Mouse (Mus musculus): ENCODE data around the gene Ift22. TPM values are rescaled to one million over a fixed set of nuclear protein-coding genes. Genes with fewer than 3 reads are reported as not detected.

Gene Ift22
- polyA plus RNA-seq, 1 experiment from 2014 or later = 26.1 TPM

DNA sequence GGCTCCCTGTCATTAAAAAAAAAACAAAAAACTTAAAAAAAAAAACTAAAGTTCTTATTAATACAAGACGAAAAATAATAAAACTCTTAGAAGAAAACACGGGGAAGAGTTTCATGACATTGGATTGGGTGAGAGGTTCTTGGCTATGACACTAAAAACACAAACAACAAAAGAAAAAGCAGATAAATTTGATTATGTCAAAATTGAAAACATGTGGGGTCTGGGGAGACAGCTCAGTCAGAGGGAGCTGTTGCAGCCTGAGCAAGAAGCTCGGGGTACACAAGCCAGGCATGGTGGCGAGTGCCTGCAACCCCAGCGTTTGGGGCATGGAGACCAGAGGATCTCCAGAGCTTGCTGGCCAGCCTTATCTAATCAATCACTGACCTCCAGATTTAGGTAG lies 40.2 kb upstream of the Ift22 start:
- Histone ChIP-seq H3K9ac (ENCODE audit: low read length) (no peak overlapping the region), H3K9me3 (ENCODE audit: control insufficient read depth, low read length) (no peaks in the 10 kb centered on the region), H3K27me3 (ENCODE audit: control insufficient read depth, insufficient read depth, low read length) (no peaks in the 10 kb centered on the region), H3K4me2 (replicated peaks; ENCODE audit: low read depth) (no peak overlapping the region), H3K4me3 (ENCODE audit: low read depth, low read length) (no peak overlapping the region), H3K4me1 (replicated peaks; ENCODE audit: control insufficient read depth, insufficient read depth) (no peaks in the 10 kb centered on the region), H3K36me3 (ENCODE audit: control insufficient read depth, insufficient read depth, low read length) (no peaks in the 10 kb centered on the region), H3K27ac (replicated peaks) (no peak overlapping the region)
- 79% methylated on average over 5 of the region's 5 CpGs for WGBS
- DNase-seq (ENCODE audit: low spot score) (no peak), ATAC-seq (ENCODE audit: low FRiP score, low TSS enrichment) (no peak)
- TF ChIP-seq CTCF (IDR thresholded peaks at IDR 0.05; ENCODE audit: low read depth) (no peak), EP300 (optimal IDR thresholded peaks at IDR 0.05) (no peak)

DNA sequence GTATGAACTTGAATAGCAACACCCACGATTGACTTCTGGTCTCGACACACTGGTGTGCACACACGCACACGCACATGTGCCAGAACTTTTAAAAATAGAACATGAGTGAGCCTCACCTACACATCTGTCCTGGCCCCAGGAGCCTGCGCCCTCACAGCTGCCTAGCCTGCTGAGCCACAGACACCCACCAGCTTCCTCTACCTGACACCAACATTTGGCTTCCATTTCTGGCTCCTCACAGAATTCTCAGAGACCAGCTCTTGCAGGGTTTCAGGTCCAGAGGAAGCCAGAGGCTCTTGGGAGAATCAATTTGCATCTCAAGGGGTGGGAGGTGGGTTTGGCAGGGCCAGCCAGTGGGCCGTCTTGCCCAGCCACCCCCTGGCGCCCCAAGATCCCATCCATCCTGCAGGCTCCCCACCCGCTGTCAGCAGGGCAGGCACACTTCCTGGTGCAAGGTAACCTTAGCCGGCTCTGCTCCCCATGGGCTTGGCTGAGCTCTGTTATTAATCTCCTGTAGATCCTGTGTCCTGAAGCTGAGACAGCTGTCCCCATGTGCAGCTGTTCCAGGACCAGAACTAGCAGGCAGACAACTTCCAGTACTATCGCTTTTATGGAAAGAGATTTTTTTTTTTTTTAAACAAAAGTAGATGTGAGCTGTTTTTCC lies 38.4 kb upstream of the Ift22 start:
- Histone ChIP-seq H3K9me3 (ENCODE audit: control insufficient read depth, low read length) (no peaks in the 10 kb centered on the region), H3K4me1 (replicated peaks; ENCODE audit: control insufficient read depth, insufficient read depth) (no peaks in the 10 kb centered on the region), H3K27ac (replicated peaks) (peak overlapping the region; percentile 18; the same call in 1 of the 2 replicates), H3K9ac (ENCODE audit: low read length) (no peak overlapping the region), H3K4me3 (ENCODE audit: low read depth, low read length) (no peak overlapping the region), H3K36me3 (ENCODE audit: control insufficient read depth, insufficient read depth, low read length) (no peaks in the 10 kb centered on the region), H3K4me2 (replicated peaks; ENCODE audit: low read depth) (no peak overlapping the region), H3K27me3 (ENCODE audit: control insufficient read depth, insufficient read depth, low read length) (no peaks in the 10 kb centered on the region)
- ATAC-seq (ENCODE audit: low FRiP score, low TSS enrichment) (peak; percentile 38; the same call in 1 of the 2 replicates), DNase-seq (ENCODE audit: low spot score) (no peak)
- no peak for TF ChIP-seq CTCF (IDR thresholded peaks at IDR 0.05; ENCODE audit: low read depth)
- no peak for TF ChIP-seq EP300 (optimal IDR thresholded peaks at IDR 0.05)
- WGBS = 45% methylated on average over 10 of the region's 10 CpGs

DNA sequence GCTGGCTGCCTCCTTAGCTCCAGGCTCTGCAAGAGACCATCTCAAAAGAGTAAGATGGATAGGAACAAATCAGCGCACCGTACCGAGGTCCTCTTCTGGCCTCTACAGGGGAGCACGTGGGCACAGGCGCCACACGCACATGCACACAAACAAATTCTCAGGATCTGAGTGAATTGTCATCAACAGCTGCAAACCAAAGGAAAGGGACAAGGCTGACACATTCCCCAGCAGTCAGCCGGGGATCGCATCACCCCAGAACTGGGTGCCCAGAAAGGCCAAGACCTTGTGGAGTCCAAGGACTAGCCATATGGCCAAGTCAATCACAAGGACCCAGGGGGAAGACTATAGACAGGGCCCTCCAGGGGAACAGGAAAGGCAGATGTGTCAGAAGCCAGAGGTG lies 35.5 kb upstream of the Ift22 start:
- ATAC-seq (ENCODE audit: low FRiP score, low TSS enrichment) (no peak), DNase-seq (ENCODE audit: low spot score) (no peak)
- no peak overlapping the region for H3K4me2 ChIP-seq (replicated peaks; ENCODE audit: low read depth)
- H3K36me3 ChIP-seq (ENCODE audit: control insufficient read depth, insufficient read depth, low read length) = no peaks in the 10 kb centered on the region
- TF ChIP-seq EP300 (optimal IDR thresholded peaks at IDR 0.05) (no peak), CTCF (IDR thresholded peaks at IDR 0.05; ENCODE audit: low read depth) (no peak)
- no peaks in the 10 kb centered on the region for H3K4me1 ChIP-seq (replicated peaks; ENCODE audit: control insufficient read depth, insufficient read depth)
- WGBS = 81% methylated on average over 8 of the region's 8 CpGs
- H3K9me3 ChIP-seq (ENCODE audit: control insufficient read depth, low read length) = no peaks in the 10 kb centered on the region
- H3K9ac ChIP-seq (ENCODE audit: low read length) = no peak overlapping the region
- no peaks in the 10 kb centered on the region for H3K27me3 ChIP-seq (ENCODE audit: control insufficient read depth, insufficient read depth, low read length)
- no peak overlapping the region for H3K4me3 ChIP-seq (ENCODE audit: low read depth, low read length)
- no peak overlapping the region for H3K27ac ChIP-seq (replicated peaks)

DNA sequence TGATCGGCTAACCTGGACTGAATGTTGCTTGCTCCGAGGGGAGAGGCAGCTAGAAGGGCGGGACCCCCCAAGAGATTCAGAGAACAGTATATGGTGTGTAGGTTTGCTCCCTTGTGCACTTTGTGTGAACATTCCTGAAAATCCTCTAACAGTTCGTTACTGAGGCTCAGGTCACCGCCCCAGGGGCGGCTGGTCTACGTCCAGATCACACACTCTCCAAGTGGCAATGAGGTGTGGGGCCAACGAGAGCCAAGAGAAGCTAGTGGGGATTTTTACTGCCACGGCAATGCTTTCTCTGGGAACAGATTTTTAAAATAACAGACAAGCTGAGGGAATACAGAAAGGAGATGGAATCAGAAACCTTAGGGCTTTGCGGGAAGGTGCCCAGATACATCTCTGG lies 33.7 kb upstream of the Ift22 start:
- H3K4me1 ChIP-seq (replicated peaks; ENCODE audit: control insufficient read depth, insufficient read depth) = no peaks in the 10 kb centered on the region
- no peaks in the 10 kb centered on the region for H3K36me3 ChIP-seq (ENCODE audit: control insufficient read depth, insufficient read depth, low read length)
- no peak overlapping the region for H3K27ac ChIP-seq (replicated peaks)
- no peak overlapping the region for H3K4me2 ChIP-seq (replicated peaks; ENCODE audit: low read depth)
- ATAC-seq (ENCODE audit: low FRiP score, low TSS enrichment) (no peak), DNase-seq (ENCODE audit: low spot score) (no peak)
- H3K9ac ChIP-seq (ENCODE audit: low read length) = no peak overlapping the region
- H3K9me3 ChIP-seq (ENCODE audit: control insufficient read depth, low read length) = no peaks in the 10 kb centered on the region
- no peak for TF ChIP-seq EP300 (optimal IDR thresholded peaks at IDR 0.05)
- TF ChIP-seq CTCF (IDR thresholded peaks at IDR 0.05; ENCODE audit: low read depth) = no peak
- no peaks in the 10 kb centered on the region for H3K27me3 ChIP-seq (ENCODE audit: control insufficient read depth, insufficient read depth, low read length)
- H3K4me3 ChIP-seq (ENCODE audit: low read depth, low read length) = no peak overlapping the region
- WGBS = 64% methylated on average over 10 of the region's 10 CpGs

DNA sequence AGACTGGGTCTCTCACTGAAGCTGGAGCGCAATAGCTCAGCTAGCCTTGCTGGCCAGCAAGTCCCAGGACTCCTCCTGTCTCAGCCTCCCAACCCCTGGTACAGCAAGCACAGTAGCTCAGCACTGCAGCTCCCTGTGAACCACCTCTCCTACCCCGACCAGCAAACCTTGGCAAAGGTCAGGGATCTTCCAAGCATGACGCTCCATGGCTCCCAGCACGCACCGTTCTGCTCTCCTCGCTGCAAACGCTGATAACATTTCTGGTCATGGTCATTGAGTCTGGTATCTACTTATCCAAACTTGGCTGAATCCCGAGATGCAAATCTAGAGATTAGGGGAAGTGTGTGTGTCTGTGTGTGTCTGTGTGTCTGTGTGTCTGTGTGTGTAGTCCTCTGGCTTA lies 27.8 kb upstream of the Ift22 start:
- Histone ChIP-seq H3K4me2 (replicated peaks; ENCODE audit: low read depth) (no peak overlapping the region), H3K4me1 (replicated peaks; ENCODE audit: control insufficient read depth, insufficient read depth) (no peaks in the 10 kb centered on the region), H3K27me3 (ENCODE audit: control insufficient read depth, insufficient read depth, low read length) (peaks cover 5% of the 10 kb centered on the region), H3K4me3 (ENCODE audit: low read depth, low read length) (no peak overlapping the region), H3K9me3 (ENCODE audit: control insufficient read depth, low read length) (no peaks in the 10 kb centered on the region), H3K27ac (replicated peaks) (no peak overlapping the region), H3K36me3 (ENCODE audit: control insufficient read depth, insufficient read depth, low read length) (no peaks in the 10 kb centered on the region), H3K9ac (ENCODE audit: low read length) (no peak overlapping the region)
- WGBS = 82% methylated on average over 8 of the region's 8 CpGs
- DNase-seq (ENCODE audit: low spot score) = no peak
- ATAC-seq (ENCODE audit: low FRiP score, low TSS enrichment) = no peak
- no peak for TF ChIP-seq CTCF (IDR thresholded peaks at IDR 0.05; ENCODE audit: low read depth)
- TF ChIP-seq EP300 (optimal IDR thresholded peaks at IDR 0.05) = no peak

DNA sequence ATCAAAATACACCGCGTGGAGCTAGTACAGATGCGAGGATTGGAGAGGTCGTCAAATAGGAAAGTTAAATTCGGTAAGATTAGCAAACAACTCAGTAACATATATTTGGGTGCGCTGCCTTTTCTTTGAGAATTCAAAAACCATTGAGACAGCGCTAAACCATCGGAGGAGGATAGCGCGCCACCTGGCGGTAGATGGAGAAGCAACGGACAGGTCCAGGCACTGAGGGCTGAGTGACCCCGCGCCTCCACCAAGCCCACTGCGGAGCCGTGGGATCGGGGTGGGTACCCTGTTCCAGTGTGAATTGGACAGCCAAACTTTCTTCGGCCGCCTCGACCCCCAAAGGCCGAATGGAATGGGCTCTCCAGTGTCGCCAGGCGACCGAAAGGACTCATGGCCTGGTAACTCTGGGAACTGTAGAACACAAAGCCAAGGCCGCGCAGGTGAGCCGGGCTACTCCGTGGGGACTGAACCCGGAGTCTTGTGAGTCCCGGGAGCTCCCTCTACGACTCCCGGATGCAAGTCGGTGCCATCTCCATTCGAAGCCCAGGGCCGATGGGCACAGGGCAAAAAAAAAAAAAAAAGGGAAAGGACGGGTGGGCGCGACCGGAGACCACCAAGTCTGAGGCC lies 26.5 kb upstream of the Ift22 start:
- H3K9ac ChIP-seq (ENCODE audit: low read length) = 0 out of 2 replicates have a peak overlapping the region, but pooled peaks have one; percentile 35
- no peaks in the 10 kb centered on the region for H3K9me3 ChIP-seq (ENCODE audit: control insufficient read depth, low read length)
- H3K4me2 ChIP-seq (replicated peaks; ENCODE audit: low read depth) = peak overlapping the region; percentile 58
- H3K27ac ChIP-seq (replicated peaks) = no peak overlapping the region
- peak overlapping the region; percentile 38 for H3K4me3 ChIP-seq (ENCODE audit: low read depth, low read length)
- H3K36me3 ChIP-seq (ENCODE audit: control insufficient read depth, insufficient read depth, low read length) = no peaks in the 10 kb centered on the region
- 5% methylated on average over 39 of the region's 39 CpGs for WGBS
- no peaks in the 10 kb centered on the region for H3K4me1 ChIP-seq (replicated peaks; ENCODE audit: control insufficient read depth, insufficient read depth)
- H3K27me3 ChIP-seq (ENCODE audit: control insufficient read depth, insufficient read depth, low read length) = peaks cover 5% of the 10 kb centered on the region
- ATAC-seq (ENCODE audit: low FRiP score, low TSS enrichment) (peak; percentile 70), DNase-seq (ENCODE audit: low spot score) (peak; percentile 80)
- TF ChIP-seq CTCF (IDR thresholded peaks at IDR 0.05; ENCODE audit: low read depth) = peak; percentile 90
- no peak for TF ChIP-seq EP300 (optimal IDR thresholded peaks at IDR 0.05)
